Mouse (Mus musculus): ENCODE data around the gene Fut4. TPM values are rescaled to one million over a fixed set of nuclear protein-coding genes. Genes with fewer than 3 reads are reported as not detected.
"Not testable (repeated sequence)": the region's sequence is repeated elsewhere in the genome, so short reads cannot be mapped to it uniquely, and the experiment has no call there.

Fut4 gene
- polyA plus RNA-seq, 1 experiment from 2014 or later = 1.7 TPM

DNA sequence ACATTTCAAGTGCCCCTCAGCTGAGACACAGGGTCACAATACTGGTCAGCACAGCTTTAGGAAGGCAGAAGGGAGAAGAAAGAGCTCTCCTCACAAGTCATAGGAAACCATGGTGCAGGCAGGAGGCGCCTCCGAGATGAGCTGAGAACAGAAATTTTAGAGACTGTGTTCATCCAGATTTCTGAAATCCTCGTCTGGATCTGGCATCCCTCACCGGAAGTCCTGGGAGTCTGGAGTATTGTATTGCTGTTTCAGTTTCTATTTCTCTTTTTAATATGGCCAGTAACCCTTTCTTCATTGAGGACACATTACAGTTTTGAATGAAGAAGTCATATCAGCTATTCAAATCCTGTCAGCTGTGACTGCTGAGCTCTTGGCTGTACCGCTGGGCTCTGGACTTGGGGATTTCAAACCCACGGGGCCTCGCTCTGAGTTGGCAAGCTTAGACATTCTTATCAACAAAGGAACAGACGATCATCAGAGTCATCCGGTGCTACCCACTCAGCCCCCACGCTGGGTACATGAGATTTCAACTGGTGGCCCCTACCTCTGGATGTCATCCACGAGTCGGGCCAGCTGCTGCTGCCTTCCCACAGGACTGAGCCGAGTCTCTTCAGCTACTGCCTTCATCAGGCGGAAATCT lies 34.4 kb downstream of the Fut4 start:
- WGBS = 32% methylated on average over 14 of the region's 14 CpGs
- 0 out of 2 replicates have a peak overlapping the region, but pooled peaks have one; percentile 13 for H3K4me2 ChIP-seq (ENCODE audit: low read length)
- no peak overlapping the region for H3K4me3 ChIP-seq (ENCODE audit: low read depth, low read length)
- H3K36me3 ChIP-seq (ENCODE audit: control insufficient read depth, insufficient read depth, low read length) = no peaks in the 10 kb centered on the region
- no peaks in the 10 kb centered on the region for H3K9me3 ChIP-seq (replicated peaks; ENCODE audit: control insufficient read depth, low read length, poor library complexity, severe bottlenecking)
- no peaks in the 10 kb centered on the region for H3K27me3 ChIP-seq (ENCODE audit: control insufficient read depth, insufficient read depth, low read depth, low read length)
- H3K27ac ChIP-seq (ENCODE audit: low read length) = no peak overlapping the region
- no peaks in the 10 kb centered on the region for H3K4me1 ChIP-seq (ENCODE audit: control insufficient read depth, insufficient read depth, low read length)
- H3K9ac ChIP-seq (ENCODE audit: low read depth, low read length) = no peak overlapping the region
- ATAC-seq = peak; percentile 87

DNA sequence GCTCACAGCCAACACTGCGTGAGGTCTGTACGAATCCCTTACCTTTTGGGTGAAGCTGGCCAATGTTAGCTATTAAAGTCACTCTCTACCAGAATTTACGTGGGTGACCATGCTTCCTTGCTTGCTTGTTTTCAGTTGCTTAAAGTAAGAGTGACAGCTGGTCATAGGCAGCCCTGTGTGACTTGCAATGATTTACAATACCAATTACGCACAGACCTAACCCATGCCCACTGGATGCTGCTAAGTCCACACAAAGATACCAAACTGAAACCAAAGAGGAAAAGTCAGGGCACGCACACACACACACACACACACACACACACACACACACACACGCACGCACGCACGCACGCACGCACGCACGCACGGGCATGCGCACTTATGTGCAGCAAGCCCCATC lies 36.9 kb downstream of the Fut4 start:
- no peaks in the 10 kb centered on the region for H3K9me3 ChIP-seq (replicated peaks; ENCODE audit: control insufficient read depth, low read length, poor library complexity, severe bottlenecking)
- WGBS = 89% methylated on average over 15 of the region's 15 CpGs
- no peak overlapping the region for H3K4me2 ChIP-seq (ENCODE audit: low read length)
- no peak overlapping the region for H3K27ac ChIP-seq (ENCODE audit: low read length)
- H3K4me1 ChIP-seq (ENCODE audit: control insufficient read depth, insufficient read depth, low read length) = no peaks in the 10 kb centered on the region
- H3K4me3 ChIP-seq (ENCODE audit: low read depth, low read length) = no peak overlapping the region
- no peak overlapping the region for H3K9ac ChIP-seq (ENCODE audit: low read depth, low read length)
- H3K36me3 ChIP-seq (ENCODE audit: control insufficient read depth, insufficient read depth, low read length) = no peaks in the 10 kb centered on the region
- no peaks in the 10 kb centered on the region for H3K27me3 ChIP-seq (ENCODE audit: control insufficient read depth, insufficient read depth, low read depth, low read length)
- no peak for ATAC-seq

DNA sequence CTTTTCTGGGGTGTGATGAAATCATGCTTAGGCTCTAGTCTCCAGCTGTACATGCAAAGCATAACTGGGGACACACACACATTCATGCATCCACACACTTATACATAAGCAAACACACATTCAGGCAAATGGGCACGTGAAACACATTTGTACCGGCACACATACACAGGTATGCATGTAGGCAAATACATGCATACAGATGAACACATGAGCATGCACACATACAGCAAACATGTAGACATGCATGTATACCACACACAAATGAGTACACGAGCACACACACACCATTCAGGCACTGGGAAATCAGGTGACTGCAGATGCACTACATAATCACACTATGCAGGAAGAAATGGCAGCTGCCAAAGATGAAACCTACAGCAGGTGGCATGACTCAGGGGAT lies 41.3 kb downstream of the Fut4 start:
- H3K27ac ChIP-seq (ENCODE audit: low read length) = no peak overlapping the region
- no peaks in the 10 kb centered on the region for H3K4me1 ChIP-seq (ENCODE audit: control insufficient read depth, insufficient read depth, low read length)
- 92% methylated on average over 3 of the region's 3 CpGs for WGBS
- no peak overlapping the region for H3K4me2 ChIP-seq (ENCODE audit: low read length)
- no peak for ATAC-seq
- no peak overlapping the region for H3K9ac ChIP-seq (ENCODE audit: low read depth, low read length)
- no peaks in the 10 kb centered on the region for H3K27me3 ChIP-seq (ENCODE audit: control insufficient read depth, insufficient read depth, low read depth, low read length)
- H3K4me3 ChIP-seq (ENCODE audit: low read depth, low read length) = no peak overlapping the region
- no peaks in the 10 kb centered on the region for H3K9me3 ChIP-seq (replicated peaks; ENCODE audit: control insufficient read depth, low read length, poor library complexity, severe bottlenecking)
- H3K36me3 ChIP-seq (ENCODE audit: control insufficient read depth, insufficient read depth, low read length) = no peaks in the 10 kb centered on the region

DNA sequence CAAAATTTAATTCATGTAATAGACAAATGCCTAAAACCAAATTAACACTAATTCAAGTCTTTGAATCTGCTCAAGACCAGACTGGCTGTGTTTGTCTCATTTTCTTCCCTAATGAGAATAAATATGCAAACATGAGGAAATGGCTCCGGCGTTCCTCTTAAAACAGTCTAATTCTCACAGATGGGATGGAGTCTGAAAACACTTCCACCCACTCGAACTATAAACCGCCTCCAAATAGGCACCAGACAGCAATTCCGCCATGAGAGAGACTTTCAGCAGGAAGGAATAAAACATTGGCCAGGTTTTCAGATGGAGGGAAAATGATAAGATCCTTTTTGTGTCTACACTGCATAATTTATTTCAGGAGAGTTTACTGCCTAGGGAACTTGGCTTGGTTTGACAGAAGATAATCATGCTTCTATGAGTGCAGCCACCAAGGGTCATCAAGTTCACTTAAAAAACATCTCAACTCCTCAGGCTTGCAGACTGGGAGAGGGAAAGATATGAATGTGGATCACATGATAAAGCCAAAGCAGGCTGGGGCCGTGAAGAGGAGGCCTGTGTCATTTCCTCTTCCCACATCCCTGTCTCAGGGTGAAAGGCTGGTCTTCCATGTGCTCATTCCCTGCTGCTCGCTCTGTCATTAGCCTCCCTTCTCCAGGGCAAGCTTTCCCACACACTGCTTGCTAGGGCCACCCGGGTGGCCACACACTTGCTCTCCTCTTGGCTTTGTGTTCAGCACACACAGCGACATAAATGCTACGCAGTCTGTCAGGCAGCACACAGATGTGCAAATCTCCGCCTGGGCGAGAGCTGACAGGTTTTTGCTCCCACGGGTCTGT lies 46.7 kb downstream of the Fut4 start:
- Histone ChIP-seq H3K36me3 (ENCODE audit: control insufficient read depth, insufficient read depth, low read length) (no peaks in the 10 kb centered on the region), H3K27me3 (ENCODE audit: control insufficient read depth, insufficient read depth, low read depth, low read length) (no peaks in the 10 kb centered on the region), H3K27ac (ENCODE audit: low read length) (no peak overlapping the region), H3K4me3 (ENCODE audit: low read depth, low read length) (no peak overlapping the region), H3K9me3 (replicated peaks; ENCODE audit: control insufficient read depth, low read length, poor library complexity, severe bottlenecking) (no peaks in the 10 kb centered on the region), H3K9ac (ENCODE audit: low read depth, low read length) (no peak overlapping the region), H3K4me1 (ENCODE audit: control insufficient read depth, insufficient read depth, low read length) (no peaks in the 10 kb centered on the region), H3K4me2 (ENCODE audit: low read length) (no peak overlapping the region)
- ATAC-seq = 0 out of 2 replicates have a peak, but pooled peaks have one; percentile 8
- 79% methylated on average over 13 of the region's 13 CpGs for WGBS

DNA sequence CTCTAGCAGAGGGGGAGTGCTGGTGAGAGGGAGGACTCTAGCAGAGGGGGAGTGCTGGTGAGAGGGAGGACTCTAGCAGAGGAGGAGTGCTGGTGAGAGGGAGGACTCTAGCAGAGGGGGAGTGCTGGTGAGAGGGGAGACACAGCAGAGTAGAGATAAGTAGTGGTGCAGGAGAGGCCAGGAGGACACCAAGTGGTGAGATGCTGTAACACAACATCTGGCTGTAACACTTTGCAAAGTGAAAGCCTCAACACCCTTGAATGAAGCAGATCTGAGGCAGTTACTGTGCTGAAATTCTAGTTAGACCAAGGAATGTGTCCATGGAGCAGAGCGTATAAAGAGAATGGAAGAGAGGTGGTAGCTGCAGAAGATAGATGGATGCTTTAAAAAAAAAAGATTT lies 51.4 kb downstream of the Fut4 start:
- 96% methylated on average over 1 of the region's 1 CpGs for WGBS
- not testable (repeated sequence) for H3K4me1 ChIP-seq (ENCODE audit: control insufficient read depth, insufficient read depth, low read length); H3K27me3 ChIP-seq (ENCODE audit: control insufficient read depth, insufficient read depth, low read depth, low read length); H3K36me3 ChIP-seq (ENCODE audit: control insufficient read depth, insufficient read depth, low read length); ATAC-seq; H3K4me2 ChIP-seq (ENCODE audit: low read length); H3K27ac ChIP-seq (ENCODE audit: low read length); H3K4me3 ChIP-seq (ENCODE audit: low read depth, low read length); H3K9ac ChIP-seq (ENCODE audit: low read depth, low read length); H3K9me3 ChIP-seq (replicated peaks; ENCODE audit: control insufficient read depth, low read length, poor library complexity, severe bottlenecking)

DNA sequence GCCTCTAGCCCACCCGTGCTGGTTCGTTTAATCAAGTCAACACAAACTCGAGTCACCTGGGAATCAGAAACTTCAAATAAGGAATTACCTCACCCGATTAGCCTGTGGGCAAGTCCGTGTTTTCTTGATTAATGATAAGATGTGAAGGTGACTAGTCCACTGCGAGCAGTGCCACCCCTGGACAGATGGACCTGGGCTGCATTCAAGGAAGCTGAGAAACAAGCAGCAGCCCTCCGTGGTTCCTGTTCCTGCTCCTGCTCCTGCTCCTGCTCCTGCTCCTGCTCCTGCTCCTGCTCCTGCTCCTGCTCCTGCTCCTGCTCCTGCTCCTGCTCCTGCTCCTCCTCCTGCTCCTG lies 52.9 kb downstream of the Fut4 start:
- Histone ChIP-seq H3K9me3 (replicated peaks; ENCODE audit: control insufficient read depth, low read length, poor library complexity, severe bottlenecking) (no peaks in the 10 kb centered on the region), H3K36me3 (ENCODE audit: control insufficient read depth, insufficient read depth, low read length) (no peaks in the 10 kb centered on the region), H3K4me3 (ENCODE audit: low read depth, low read length) (no peak overlapping the region), H3K27ac (ENCODE audit: low read length) (no peak overlapping the region), H3K4me1 (ENCODE audit: control insufficient read depth, insufficient read depth, low read length) (no peaks in the 10 kb centered on the region), H3K4me2 (ENCODE audit: low read length) (no peak overlapping the region), H3K9ac (ENCODE audit: low read depth, low read length) (no peak overlapping the region), H3K27me3 (ENCODE audit: control insufficient read depth, insufficient read depth, low read depth, low read length) (no peaks in the 10 kb centered on the region)
- WGBS = 52% methylated on average over 7 of the region's 7 CpGs
- peak; percentile 44; the same call in 1 of the 2 replicates for ATAC-seq

DNA sequence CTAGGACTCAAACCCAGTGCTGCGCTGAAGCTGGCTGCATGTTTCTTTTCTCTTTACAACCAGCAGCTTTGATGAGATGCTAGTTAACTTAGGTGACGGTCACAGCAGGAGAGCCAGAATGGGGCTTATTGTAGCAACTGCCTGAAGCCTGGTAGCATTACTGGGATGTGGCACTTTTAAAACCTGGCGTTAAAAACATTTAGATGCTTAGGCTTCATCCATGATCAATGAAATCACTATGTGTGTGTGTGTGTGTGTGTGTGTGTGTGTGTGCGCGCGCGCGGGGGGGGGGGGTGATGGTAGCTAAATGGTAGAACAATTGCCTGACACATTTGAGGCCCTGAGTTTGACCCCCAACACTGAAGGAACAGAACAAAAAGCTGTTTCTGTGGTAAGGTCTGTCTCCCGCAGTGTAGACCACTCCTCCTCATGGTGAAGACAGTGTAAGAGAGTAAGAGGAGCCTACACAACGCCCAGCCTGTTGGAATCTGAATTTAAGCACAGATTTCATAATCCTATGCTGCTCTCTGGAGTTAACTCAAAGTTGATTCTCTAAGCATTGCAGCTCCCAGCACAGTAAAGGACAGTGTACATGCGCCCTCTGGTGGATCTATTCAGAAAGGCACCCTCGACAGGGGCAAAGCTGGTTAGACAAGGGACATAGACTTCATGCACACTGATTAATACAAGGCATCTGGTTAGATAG lies 53.5 kb downstream of the Fut4 start:
- Histone ChIP-seq H3K9ac (ENCODE audit: low read depth, low read length) (no peak overlapping the region), H3K9me3 (replicated peaks; ENCODE audit: control insufficient read depth, low read length, poor library complexity, severe bottlenecking) (no peaks in the 10 kb centered on the region), H3K27ac (ENCODE audit: low read length) (no peak overlapping the region), H3K27me3 (ENCODE audit: control insufficient read depth, insufficient read depth, low read depth, low read length) (no peaks in the 10 kb centered on the region), H3K36me3 (ENCODE audit: control insufficient read depth, insufficient read depth, low read length) (no peaks in the 10 kb centered on the region), H3K4me1 (ENCODE audit: control insufficient read depth, insufficient read depth, low read length) (no peaks in the 10 kb centered on the region), H3K4me2 (ENCODE audit: low read length) (no peak overlapping the region), H3K4me3 (ENCODE audit: low read depth, low read length) (no peak overlapping the region)
- 53% methylated on average over 12 of the region's 12 CpGs for WGBS
- peak; percentile 97 for ATAC-seq

All from midbrain, embryonic 16.5 days (tissue).